Mouse (Mus musculus) cortical plate, adult 2 months (tissue): ENCODE measurements around the gene Miga2.

Experiments
- CTCF ChIP-seq: fragments of 200-500 bp; IDR thresholded peaks from 2 replicates; pipeline ENCODE4 v1.5.1; 2011; ENCODE audit warnings: mild to moderate bottlenecking, control low read depth, low read length; ENCODE audit not compliant: insufficient read depth; ENCODE audit errors: extremely low read depth
- POLR2A ChIP-seq: fragments of 200-500 bp; IDR thresholded peaks from 2 replicates; pipeline ENCODE4 v1.6.1; 2011; ENCODE audit warnings: mild to moderate bottlenecking, low read length, control low read depth; ENCODE audit not compliant: insufficient read depth; ENCODE audit errors: extremely low read depth

DNA sequence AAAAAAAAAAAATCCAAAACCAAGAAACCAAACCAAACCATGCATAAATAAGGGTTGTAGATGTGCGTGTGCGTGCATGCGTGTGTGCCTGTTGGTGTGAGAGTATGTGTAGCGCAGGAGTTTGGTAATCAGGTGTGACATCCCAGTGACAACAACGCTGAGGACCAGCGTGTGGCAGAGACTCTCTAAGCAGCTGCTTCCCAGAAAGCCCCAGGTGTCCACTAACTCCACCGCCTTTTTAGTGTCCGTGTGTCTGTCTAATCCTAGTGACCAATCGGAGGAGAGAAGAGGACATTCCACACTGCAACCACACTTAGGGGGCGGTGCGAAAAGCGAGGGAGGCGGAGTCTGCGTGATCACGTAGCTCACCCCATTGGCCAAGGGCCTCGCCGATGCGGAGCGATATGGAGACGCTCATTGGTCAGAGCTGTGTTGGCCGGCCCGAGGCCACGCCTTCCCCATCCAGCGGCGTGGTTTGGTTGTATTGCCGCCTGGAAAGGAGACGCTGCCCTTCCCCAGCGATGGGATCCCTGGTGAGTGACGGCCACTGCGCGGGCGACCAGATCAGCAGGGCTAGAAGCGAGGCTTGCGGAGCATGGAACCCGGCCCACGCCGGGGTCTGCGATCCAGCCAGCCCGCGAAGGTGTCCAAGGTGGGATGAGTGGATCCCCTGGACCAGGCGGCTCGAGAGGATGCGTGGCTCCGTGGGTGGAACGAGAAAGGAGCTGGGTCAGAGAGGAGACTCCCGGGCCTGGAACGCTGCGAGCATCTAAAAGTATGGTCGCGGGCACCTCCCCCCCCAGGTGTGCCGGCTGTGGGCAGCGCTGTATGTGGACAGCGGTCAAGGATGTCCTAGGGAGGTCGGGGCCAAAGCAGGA, at the start of gene Miga2:
- TF ChIP-seq POLR2A: peak; percentile 89
- TF ChIP-seq CTCF: no peak
